Mouse (Mus musculus) gastrocnemius, postnatal 36 days (tissue): ENCODE measurements around the gene Tmem54. TPM values are rescaled to one million over a fixed set of nuclear protein-coding genes. Genes with fewer than 3 reads are reported as not detected.
A peak's percentile ranks its signal among the peaks of the same experiment; 100 is the strongest.

Experiments
- DNase-seq, 2 experiments: peaks; one replicate each; pipeline ENCODE4 v3.0.0; 2022
- intact Hi-C: fragments of 180-260 bp; cut with DNase I; formaldehyde crosslinking; loops from one replicate; pipeline ENCODE4 v1.15.1; 2025
- long read RNA-seq, 2 experiments: library from polyadenylated mRNA; stranded (forward); transcript quantifications; one replicate each; pipeline ENCODE4 v2.0.0; 2021
- total RNA-seq, 2 experiments: library from RNA; stranded (reverse); gene quantifications; 2 replicates each; pipeline ENCODE4 v1.2.3; 2021

The Tmem54 gene
- total RNA-seq: not detected
- long read RNA-seq, experiment 1: 0 reads
- long read RNA-seq, experiment 2: 0 reads

DNA sequence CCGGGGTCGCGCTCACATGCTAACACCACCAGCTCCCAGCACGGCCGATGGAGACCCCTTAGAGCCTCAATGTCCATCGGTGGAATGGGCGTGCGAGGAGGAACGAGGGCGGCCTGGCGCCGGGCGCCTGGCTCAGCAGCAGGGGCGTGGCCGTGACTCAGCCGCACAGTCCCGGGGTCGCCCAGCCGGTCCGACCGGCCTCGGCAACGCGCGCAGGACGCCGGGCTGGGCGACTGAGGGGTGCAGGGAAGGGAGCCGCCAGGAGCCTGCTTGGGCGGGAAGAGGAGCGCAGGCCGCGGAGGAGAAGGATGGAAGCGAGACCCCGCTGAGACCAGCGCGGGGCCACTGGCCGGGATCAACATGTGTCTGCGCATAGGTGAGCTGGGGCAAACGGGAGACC, at the start of gene Tmem54:
Gene Tmem54 (plus strand): TSS at position 193 of the 400 bp plus-strand sequence.
- no peak for DNase-seq
- intact Hi-C loops: no loop called here

DNA sequence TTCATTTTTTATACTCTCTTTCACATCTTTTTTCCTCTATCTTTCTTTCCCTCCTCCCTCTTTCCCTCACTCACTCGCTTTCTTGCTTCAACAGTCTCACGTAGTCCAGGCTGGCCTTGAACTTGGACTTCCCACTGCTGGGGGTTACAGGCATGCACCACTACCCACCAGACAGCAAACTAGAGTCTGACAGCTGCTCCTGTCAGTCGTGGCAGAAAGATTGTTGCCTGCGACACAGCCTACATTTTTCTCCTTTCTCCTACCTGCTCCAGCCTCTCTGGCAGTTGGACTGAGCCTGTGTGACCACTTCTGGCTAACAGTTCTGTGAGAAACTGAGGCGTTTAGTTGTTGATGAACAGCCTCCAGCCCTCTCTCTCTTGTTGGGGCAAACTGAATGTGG, 49.8 kb upstream of the Tmem54 start:
- intact Hi-C loops: no loop called here
- no peak for DNase-seq

DNA sequence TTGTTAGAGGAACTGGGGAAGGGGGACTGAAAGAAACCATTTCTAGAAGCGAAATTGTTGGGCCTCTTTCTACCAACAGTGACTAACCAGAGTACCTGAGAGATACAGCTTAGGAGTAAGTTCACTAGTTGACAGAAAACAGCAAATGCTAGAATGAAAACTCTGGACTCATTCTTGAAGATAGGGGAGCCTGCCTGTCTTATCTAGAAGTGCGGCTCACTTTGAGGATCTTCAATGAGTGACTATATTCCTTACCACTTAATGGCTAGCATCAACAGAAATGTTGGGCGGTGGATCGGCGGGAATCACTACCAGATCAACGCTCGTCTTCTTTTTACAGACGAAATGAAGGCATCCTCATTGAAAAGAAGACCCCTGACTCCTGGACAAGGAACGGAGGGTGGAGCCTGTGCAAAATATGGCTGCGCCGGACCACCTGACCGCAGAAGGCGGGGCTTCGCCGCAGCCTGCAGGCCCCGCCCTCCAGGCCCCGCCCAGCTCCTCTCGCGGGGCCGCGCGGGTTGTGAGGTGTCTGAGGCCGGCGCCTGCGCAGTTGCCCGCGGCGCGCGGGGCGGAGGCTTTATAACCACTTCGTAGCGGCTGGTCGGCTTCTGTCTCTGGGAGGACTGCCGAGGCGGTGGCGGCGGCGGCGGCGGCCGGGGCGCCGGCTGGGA, 47.7 kb upstream of the Tmem54 start:
- peak; percentile 96 for DNase-seq
- intact Hi-C loops: no loop called here

DNA sequence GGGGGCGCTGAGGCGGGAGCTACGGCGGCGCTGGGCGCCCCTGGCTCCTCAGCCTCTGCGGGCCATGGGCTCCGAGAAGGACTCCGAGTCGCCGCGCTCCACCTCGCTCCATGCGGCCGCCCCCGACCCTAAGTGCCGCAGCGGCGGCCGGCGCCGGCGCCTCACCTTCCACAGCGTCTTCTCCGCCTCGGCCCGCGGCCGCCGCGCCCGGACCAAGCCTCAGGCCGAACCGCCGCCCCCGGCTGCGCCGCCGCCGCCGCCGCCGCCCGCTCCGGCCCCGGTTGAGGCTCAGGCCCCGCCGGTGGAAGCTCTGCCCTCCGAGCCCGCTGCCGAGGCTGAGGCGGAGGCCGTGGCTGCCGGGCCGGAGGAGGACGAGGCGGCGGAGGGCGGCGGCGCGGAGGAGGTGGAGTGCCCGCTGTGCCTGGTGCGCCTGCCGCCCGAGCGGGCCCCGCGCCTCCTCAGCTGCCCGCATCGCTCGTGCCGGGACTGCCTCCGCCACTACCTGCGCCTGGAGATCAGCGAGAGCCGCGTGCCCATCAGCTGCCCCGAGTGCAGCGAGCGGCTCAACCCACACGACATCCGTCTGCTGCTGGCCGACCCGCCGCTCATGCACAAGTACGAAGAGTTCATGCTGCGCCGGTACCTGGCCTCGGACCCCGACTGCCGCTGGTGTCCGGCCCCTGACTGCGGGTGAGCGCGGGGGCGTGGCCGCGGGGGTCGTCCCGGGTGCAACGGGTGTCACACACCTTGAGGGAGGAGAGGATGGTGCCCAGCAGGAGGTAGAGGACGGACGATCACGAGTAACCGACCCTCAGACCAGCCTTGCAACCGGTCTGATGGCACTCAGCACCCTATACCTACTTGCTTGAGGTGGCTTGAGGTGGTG, 46.9 kb upstream of the Tmem54 start, which contains the start of gene Rnf19b:
Gene Rnf19b (plus strand): TSS at position 65 of the 886 bp plus-strand sequence.
- intact Hi-C loops: no loop called here
- peak; percentile 15 to 41 for DNase-seq

DNA sequence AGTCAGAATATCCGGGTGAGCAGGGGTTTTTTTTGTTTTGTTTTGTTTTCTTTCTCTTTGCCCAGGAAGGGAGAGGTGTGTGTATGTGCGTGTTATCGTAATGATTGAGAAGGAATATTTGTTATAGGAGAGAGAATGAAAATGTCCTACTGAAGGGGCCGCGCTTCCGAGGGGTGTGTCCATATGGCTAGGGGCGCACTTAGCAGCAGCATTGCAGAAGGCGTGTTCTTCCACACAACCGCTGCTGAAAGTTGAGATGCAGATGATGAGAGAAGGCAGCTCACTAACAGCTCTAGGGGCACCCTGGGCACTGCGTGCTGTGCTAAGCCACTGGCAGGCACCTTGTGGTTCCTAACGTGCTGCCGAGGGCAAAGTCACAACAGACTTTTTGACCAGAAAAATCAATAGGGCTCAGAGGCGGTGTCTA, 46.2 kb upstream of the Tmem54 start:
- intact Hi-C loops: no loop called here
- no peak for DNase-seq

DNA sequence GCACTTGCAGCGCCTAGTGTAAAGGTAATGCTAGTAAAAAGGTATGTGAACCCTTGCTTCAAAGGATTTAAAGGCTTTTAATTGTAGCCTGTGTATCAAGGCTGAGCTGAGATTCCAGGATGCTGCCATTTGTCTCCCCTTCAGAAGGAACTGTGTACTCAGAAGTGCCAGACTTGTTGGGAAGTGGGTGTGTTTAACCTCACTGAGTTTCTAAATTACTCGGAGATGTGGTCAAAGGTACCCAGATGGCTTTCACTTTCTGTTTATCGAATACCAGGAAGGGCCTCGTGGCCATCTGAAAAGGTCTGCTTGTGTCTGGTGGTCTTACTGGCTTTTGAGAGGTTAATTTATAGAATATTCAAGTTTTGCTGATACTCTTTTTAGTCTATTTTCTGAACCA, 45.4 kb upstream of the Tmem54 start:
- intact Hi-C loops: no loop called here
- DNase-seq: no peak

DNA sequence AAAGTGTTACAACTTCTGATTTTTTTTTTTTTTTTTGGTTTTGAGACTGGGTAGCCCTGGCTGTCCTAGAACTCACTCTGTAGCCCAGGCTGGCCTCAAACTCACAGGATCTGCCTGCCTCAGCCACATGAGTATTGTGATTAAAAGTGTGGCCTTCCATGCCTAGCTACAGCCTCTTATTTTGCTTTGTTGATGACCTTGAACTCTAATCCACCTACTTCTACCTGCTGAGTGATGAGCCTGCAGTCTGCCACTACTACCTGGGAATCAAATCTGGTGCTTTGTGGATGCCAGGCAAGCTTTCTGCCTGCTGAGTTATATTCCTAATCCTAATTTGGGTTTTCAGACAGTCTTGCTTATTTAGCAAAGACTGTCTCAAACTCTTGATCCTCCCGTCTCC, 43.9 kb upstream of the Tmem54 start:
- intact Hi-C loops: no loop called here
- no peak for DNase-seq

DNA sequence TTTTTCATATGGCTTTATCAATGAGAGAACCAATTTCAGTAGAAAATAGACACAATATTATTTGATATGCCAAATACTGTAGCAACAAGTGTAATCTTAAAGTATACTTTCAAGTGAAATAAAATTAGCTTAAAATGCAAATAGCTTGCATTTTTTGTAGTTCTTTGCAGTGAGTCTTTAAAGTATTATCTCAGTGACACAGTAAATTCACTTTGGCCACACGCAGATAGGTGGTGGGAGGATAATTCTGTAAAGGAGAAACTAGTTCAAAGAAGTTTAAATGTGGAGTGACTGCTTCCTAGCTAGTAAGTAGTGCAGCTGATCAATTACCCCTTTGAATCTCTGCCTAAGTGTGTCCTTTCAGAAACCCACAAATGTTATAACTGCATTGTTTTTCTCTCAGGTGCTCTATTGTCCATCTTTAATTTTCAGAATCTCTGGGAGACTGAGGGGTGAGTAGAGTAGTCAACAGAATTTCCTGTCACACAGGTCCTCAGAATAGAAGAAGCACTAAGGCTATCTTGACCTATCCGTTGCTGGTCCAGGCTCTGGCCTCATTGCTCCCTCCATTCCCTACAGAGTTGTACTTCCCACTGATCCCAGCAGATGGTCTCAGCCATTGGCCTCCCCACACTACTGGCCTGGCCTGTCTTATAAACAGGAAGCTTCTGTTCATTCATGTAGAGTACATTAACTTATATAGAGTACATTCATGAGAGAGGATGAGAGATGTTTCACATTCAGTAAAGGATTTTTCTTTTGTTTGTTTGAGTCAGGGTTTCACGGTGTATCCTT, 42.9 kb upstream of the Tmem54 start:
- intact Hi-C loops: no loop called here
- no peak for DNase-seq

DNA sequence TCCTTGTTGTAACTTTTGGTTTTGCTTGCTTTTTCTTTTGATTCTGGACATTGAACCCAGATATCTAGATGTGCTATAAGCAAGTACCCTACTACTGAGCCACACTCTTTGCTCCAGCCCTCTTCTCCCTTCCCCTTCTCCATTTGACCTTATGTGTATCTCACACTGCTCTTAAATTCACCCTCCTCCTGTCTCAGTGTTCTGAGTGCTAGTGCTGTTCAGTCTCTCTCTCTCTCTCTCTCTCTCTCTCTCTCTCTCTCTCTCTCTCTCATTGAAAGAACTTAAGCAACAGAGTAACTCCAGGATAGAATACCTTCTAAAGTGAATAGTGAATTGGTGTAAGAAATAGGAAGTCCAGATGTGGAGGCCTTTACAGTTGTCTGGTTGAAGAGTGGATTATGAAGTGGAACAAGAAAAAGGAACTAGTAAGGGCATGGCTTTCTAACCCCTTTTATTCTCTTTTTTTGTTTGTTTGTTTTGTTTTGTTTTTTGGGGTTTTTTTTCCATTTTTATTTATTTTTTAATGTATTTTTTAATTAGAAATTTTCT, 39.6 kb upstream of the Tmem54 start:
- no peak for DNase-seq
- intact Hi-C loops: no loop called here

DNA sequence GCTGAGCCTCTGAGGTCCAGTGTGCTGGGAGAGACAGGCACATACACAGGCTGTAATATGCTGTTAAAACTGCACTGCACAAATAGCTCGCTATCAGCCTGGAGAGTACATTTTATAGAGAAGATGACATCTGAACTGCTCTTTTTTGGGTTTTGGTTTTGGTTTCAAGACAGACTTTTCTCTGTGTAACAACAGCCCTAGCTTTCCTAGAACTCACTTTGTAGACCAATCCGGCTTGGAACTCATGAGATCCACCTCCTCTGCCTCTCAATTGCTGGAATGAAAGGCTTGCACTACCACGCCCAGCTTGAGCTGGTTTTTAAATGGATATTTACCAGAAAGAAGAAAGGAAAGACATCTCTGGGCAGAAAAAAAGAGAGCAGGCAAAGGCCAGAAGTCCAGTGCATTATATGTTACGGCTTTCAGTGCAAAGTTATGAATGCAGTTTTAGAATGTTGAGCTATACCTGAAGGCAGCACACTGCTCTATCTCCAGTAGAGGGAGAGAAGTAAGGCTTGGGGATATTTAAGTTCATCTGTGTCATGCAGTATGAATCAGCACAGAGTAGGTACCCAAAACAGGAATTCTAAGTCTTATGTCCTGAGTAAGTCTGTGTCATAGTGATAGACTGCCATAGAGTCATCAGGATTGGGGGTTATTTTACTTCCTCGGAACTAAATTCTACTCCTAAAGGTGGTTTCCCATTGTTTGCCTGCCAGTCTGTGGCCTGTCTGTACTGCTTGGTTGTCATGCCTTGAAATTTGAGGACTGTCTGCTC, 37.5 kb upstream of the Tmem54 start:
- intact Hi-C loops: no loop called here
- DNase-seq: no peak

DNA sequence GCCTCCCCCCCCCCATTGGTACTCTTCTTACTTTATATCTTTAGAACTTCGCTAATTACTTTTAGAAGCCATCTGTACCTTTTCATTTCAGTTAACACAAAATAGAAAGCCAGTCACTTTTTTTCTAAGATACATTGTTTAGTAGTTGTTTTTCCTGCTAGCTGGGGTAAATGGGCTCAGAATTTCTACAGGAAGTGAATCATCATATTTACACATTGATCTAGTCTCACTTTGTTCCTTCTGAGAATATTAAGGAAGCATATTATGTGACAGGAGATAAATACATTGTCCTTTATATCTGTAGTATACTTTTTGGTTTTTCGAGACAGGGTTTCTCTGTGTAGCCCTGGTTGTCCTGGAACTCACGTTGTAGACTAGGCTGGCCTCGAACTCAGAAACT, 36.5 kb upstream of the Tmem54 start:
- intact Hi-C loops: no loop called here
- no peak for DNase-seq

DNA sequence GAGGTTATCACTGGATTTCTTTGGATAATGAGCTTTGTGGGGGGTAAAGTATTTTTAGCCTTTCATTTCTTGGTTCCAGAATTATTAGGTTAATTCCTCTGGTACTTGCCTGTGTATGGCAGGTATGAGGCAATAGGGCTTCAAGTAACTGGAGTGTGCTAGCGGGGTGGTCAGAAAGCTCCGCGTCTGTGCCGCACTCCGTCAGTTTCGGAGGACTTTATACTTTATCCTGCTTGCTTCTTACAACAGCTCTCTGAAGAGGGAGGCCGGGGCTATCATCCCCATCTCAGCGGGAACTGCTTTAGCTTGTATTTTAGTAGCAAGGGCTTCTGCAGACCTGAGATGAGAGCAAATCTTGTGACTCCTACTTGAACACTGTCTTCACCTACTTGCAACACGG, 26.2 kb upstream of the Tmem54 start:
- no peak for DNase-seq
- intact Hi-C loops: no loop called here

DNA sequence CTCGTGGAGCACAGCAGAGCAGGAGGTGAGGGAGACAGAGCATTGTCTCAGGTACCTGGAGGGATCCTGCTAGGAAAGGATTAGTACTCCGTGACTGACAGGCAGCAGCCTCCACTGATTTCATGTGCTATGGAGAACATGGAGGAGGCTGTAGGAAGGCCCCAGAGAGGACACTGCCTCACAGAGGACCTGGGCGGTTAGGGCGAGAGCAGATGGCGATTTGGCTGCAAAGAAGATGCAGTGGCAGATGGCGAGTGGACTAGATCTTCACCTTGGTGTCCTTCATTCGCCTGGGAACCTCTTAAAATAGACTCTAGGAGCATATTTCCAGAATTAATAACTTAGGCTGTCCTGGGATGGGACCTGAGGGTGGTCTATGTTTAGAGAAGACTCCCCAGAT, 24.3 kb upstream of the Tmem54 start:
- intact Hi-C loops: no loop called here

DNA sequence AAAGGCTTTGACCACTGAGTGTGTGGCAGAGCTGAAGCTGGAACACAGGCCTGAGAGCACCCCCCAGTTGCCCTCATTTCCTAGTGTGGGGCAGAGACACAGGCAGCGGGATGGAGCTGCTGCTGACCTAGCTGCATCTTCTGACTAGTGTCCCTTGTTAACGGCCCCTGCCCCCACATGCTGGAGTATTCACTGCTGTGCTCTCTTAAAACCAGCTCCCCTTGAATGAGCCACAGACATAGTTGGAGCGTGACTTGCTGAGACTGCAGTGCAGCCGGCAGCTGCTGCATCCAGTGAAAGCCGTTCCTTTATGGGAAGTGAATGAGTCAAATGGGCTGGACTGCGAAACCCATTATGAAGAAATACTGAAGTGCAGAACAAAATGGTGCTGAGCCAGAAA, 23.8 kb upstream of the Tmem54 start:
- no peak for DNase-seq
- intact Hi-C loops: no loop called here

More for the DNA sequence above, 24.3 kb upstream of the Tmem54 start:
- DNase-seq: no peak

DNA sequence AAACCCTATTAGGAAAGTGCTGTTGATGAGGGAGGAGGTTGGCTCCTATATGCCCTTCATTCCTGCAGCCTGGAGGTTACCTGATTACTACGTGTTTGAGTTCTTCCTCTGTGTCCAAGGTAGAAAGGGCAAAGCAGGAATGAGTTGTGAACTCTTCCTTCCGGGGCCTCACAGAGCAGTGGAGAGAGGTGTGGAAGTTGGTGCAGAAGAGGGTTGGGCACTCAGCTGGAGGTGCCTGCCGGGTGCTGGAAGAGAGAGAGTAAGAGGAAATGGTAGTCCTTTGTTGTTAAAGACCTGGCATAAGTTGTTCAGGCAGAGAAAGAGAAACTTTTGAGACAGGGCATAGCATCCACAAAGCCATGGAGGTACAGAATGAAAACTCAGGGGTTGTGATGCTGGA, 23.4 kb upstream of the Tmem54 start:
- intact Hi-C loops: no loop called here
- DNase-seq: no peak

DNA sequence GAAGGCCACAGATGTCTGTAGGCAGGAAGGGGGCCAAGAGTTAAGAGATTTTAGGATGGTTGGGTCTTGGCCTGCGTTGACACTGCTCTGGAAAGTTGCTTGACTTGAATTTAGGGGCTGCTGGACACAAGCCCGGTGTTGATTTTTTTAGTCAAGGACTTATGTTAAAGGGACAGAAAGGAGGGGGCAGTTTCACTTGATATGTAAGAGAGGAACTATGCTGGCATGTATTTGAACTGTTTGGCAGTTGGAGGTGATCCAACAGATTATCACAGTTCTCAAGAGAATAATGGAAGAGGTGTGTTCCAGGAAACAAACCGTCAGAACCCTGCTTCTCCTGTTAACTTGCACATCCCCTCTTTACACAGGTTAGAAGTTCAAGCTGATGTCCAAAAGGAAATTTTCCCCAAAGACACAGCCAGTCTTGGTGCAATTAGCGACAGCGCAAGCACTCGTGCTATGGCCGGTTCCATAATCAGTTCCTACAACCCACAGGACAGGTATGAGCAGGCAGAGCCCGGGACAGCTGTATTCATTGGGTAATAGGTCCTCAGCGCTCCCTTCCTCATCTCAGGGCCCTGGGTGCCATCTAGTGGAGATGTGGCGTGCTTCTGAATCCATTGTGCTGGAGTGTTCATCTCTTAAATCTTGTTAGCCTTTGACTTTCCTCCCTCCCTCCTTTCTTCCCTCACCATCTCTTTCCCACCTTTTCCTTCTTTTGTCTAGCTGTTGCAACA, 22.8 kb upstream of the Tmem54 start:
- DNase-seq: peak; percentile 43 to 47
- intact Hi-C loops: no loop called here

DNA sequence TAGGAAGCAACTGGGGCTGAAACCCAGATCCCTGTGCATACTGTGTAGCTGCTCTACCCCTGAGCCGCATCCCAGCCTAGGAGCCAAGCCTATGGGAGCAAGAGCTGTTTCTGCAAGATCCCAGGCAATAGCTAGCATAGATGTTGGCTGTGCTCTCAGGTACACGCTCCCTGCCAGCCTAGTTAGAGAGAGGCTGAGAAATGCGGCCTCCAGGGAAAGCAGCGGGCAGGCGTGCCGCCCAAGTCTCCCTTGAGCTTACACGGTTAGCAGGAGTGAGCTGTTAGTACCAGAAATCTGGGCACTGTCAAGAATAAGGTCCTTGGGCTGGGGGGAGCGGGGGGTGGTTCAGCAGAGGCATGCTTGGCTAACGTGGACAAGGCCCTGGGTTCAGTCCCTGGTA, 20.5 kb upstream of the Tmem54 start:
- intact Hi-C loops: no loop called here
- DNase-seq: no peak

DNA sequence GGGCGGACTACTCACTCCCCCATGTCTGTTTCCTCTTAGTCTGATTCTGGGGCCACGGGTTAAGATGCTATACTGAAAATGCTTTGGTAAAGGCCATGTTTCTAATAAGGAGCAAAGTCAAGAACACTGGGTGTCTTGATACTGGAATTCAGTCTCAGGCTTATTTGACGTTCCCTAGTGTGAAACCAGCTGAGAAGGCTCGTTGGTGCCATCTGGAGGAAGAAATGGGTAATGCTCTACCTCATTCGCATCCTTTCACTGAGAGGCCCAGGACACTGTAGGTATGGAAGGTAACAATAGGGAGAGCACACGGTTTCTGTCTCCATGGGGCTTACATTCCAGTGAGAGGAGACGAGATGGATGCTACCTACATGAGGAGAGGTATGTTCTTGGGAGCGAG, 19.3 kb upstream of the Tmem54 start:
- intact Hi-C loops: loop anchor here (2.0 kb wide), 2 partner anchors 115 to 177 kb away; no protein-coding TSS in a partner anchor
- peak; percentile 39 to 55 for DNase-seq

DNA sequence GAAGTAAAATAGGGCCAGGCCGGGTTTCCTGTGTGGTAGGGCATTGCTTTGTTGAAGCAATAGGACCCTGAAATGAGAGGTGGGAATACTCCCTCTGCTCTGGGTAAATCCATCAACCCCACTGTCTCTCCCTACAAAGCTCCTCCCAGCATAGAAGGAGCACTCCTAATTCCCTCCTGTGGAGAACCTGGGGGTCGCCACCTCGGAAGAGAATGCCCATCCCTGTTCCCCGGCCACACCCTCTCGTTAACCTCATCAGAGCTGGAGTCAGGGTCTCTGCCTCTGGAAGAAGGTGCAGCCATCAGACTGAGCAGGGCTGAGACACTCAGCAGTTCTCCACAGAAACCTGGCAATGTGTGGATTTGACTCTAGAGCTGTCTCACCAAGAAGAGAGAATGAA, 17.5 kb upstream of the Tmem54 start:
- DNase-seq: no peak
- intact Hi-C loops: loop anchor here (2.0 kb wide), 2 partner anchors 117 to 179 kb away; no protein-coding TSS in a partner anchor
